Mouse (Mus musculus): ENCODE data around the gene Faim2.

GRCm38 (mm10) chr15:99531146-99531545, 3.2 kb upstream of the Faim2 start:
- no peak for TF ChIP-seq CTCF (IDR thresholded peaks at IDR 0.05; ENCODE audit: insufficient read depth, low read depth, low read length)
- TF ChIP-seq POLR2A (IDR thresholded peaks at IDR 0.05; ENCODE audit: insufficient read depth, low read depth, low read length): no peak
